Mouse (Mus musculus): ENCODE results near the gene Slc39a12.

GRCm38 (mm10) chr2:14341652-14342308 lies 46.3 kb upstream of the Slc39a12 start:
- no peak for TF ChIP-seq CTCF (IDR thresholded peaks at IDR 0.05; ENCODE audit: low read depth)
- no peak for TF ChIP-seq EP300 (IDR thresholded peaks at IDR 0.05; ENCODE audit: low read depth)
